Comparison of ENCODE assay signal across 20 mouse cellular contexts in the genomic region with DNA sequence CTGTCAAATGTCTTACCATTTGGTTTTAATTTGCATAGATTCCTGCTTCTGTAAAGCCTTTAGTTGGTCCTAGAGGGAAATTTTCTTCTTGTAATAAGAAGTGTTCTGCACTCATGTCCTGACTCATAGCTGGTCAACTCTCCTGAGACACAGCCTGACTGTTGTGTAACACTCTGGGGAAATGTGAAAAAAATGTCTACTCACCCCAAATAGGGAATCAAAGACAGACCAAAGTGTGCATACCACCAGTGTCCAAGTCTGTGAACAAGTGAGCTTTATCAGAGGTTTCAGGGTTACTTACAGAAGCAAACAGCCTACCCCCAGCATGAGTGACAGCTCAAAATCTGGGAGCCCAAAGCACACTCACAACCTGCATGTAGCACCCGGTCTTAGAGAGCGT. TPM values are rescaled to one million over a fixed set of nuclear protein-coding genes. Genes with fewer than 3 reads are reported as not detected.
DNase-seq lines count a peak whose midpoint lies in the region; ATAC-seq and TF ChIP-seq lines count a peak whose summit lies in the region.
"Had no signal": no experiment of that assay in that cellular context is flagged by ENCODE, and none has a peak within 500 bp of the region (broad histone marks: within the 10 kb centered on the region; RNA-seq: fewer than 3 reads in every experiment).

No protein-coding gene starts in this region.

- no peaks in the 10 kb centered on the region for H3K9me3 ChIP-seq in midbrain, postnatal 0 days (ENCODE audit: low read length)
- H3K9me3 ChIP-seq: forebrain, embryonic 13.5 days; G1E; hindbrain, embryonic 13.5 days; kidney, embryonic 15.5 days; midbrain, embryonic 12.5 days had no signal

- ATAC-seq in megakaryocyte progenitor cell, adult 5-6 weeks (replicated peaks; ENCODE audit: poor library complexity): peak; percentile 48
- no peak for ATAC-seq in midbrain, postnatal 0 days (ENCODE audit: low FRiP score)
- ATAC-seq: forebrain, embryonic 13.5 days had no signal

- no peak overlapping the region for H3K27ac ChIP-seq in liver, adult 2 months (replicated peaks; ENCODE audit: insufficient read depth, low read depth, low read length)
- peak overlapping the region; percentile 62 for H3K27ac ChIP-seq in bone marrow macrophage, adult 2 months (ENCODE audit: insufficient read depth, low read depth, low read length)
- H3K27ac ChIP-seq in midbrain, postnatal 0 days (ENCODE audit: low read depth, low read length): no peak overlapping the region
- H3K27ac ChIP-seq: forebrain, embryonic 13.5 days; hindbrain, embryonic 13.5 days; kidney, embryonic 15.5 days; midbrain, embryonic 12.5 days had no signal

- H3K4me2 ChIP-seq in midbrain, postnatal 0 days (ENCODE audit: low read depth, low read length, poor library complexity, severe bottlenecking): no peak overlapping the region
- H3K4me2 ChIP-seq: forebrain, embryonic 13.5 days; heart, embryonic 11.5 days; hindbrain, embryonic 13.5 days; kidney, embryonic 15.5 days; midbrain, embryonic 12.5 days had no signal

- no peaks in the 10 kb centered on the region for H3K36me3 ChIP-seq in liver, adult 2 months (ENCODE audit: control insufficient read depth, insufficient read depth, low read length)
- H3K36me3 ChIP-seq in midbrain, postnatal 0 days (ENCODE audit: insufficient read depth, low read length): no peaks in the 10 kb centered on the region
- H3K36me3 ChIP-seq: G1E; hindbrain, embryonic 13.5 days; kidney, embryonic 15.5 days; midbrain, embryonic 12.5 days had no signal

- no peaks in the 10 kb centered on the region for H3K27me3 ChIP-seq in liver, adult 2 months (ENCODE audit: control insufficient read depth, insufficient read depth, low read length)
- no peaks in the 10 kb centered on the region for H3K27me3 ChIP-seq in midbrain, postnatal 0 days (ENCODE audit: insufficient read depth, low read length)

- H3K4me3 ChIP-seq in liver, adult 2 months (ENCODE audit: insufficient read depth, low read depth, low read length): no peak overlapping the region
- H3K4me3 ChIP-seq in bone marrow macrophage, adult 2 months (ENCODE audit: insufficient read depth, low read length): no peak overlapping the region
- no peak overlapping the region for H3K4me3 ChIP-seq in midbrain, postnatal 0 days (ENCODE audit: low read depth, low read length)
- H3K4me3 ChIP-seq: forebrain, embryonic 13.5 days; hindbrain, embryonic 13.5 days; kidney, embryonic 15.5 days; midbrain, embryonic 12.5 days had no signal

- H3K79me2 ChIP-seq in liver, adult 2 months (ENCODE audit: control insufficient read depth, insufficient read depth, low read length): no peaks in the 10 kb centered on the region

- H3K9ac ChIP-seq in liver, adult 2 months (ENCODE audit: low read depth, low read length): no peak overlapping the region
- no peak overlapping the region for H3K9ac ChIP-seq in midbrain, postnatal 0 days (replicated peaks; ENCODE audit: low read length, poor library complexity, severe bottlenecking)
- H3K9ac ChIP-seq: forebrain, embryonic 13.5 days; hindbrain, embryonic 13.5 days; kidney, embryonic 15.5 days; midbrain, embryonic 12.5 days had no signal

- H3K4me1 ChIP-seq in liver, adult 2 months (ENCODE audit: control insufficient read depth, insufficient read depth, low read length): peaks cover 8% of the 10 kb centered on the region
- peaks cover 42% of the 10 kb centered on the region for H3K4me1 ChIP-seq in bone marrow macrophage, adult 2 months (ENCODE audit: control insufficient read depth, insufficient read depth, low read length)
- H3K4me1 ChIP-seq in midbrain, postnatal 0 days (ENCODE audit: insufficient read depth, low read length): no peaks in the 10 kb centered on the region

- WGBS in liver, adult 2 months: 93% methylated on average over 2 of the region's 2 CpGs
- 89% methylated on average over 2 of the region's 2 CpGs for WGBS in midbrain, postnatal 0 days

- no peak for TF ChIP-seq POLR2A in liver, adult 2 months (IDR thresholded peaks at IDR 0.05; ENCODE audit: extremely low read depth, insufficient read depth, low read length)
- TF ChIP-seq POLR2A in bone marrow macrophage, adult 2 months (IDR thresholded peaks at IDR 0.05; ENCODE audit: borderline replicate concordance, low read depth, low read length): no peak

- DNase-seq in liver, adult 2 months (ENCODE audit: extremely low read depth, low read depth, low spot score): peak; percentile 44
- DNase-seq in liver (no peak), 416B (ENCODE audit: low read depth) (peak; percentile 86)
- no peak for DNase-seq in midbrain, postnatal 0 days (ENCODE audit: low spot score)
- DNase-seq in kidney, postnatal 14 days: no peak
- DNase-seq in cerebellum, adult 11 months: no peak
- DNase-seq: adrenal gland, postnatal 14 days; cerebellum, postnatal 10 days; gastrocnemius, postnatal 25 days; heart, postnatal 14 days; retina, postnatal 1 day; thymus, postnatal 4 days had no signal

- no peak for TF ChIP-seq CTCF in liver, adult 2 months (IDR thresholded peaks at IDR 0.05; ENCODE audit: low read depth, low read length)
- no peak for TF ChIP-seq CTCF in bone marrow macrophage, adult 2 months (IDR thresholded peaks at IDR 0.05; ENCODE audit: low read depth, low read length)
- TF ChIP-seq CTCF in midbrain, postnatal 0 days (IDR thresholded peaks at IDR 0.05): no peak

RNA-seq across cellular contexts. Expression of gene Sema4a, which starts 4.1 kb away (rescaled TPM):
- 23.4 and 37.9 TPM in 2 replicates for total RNA-seq in liver, adult 2 months (2014; rRNA removed)
- polyA plus RNA-seq in liver, adult 2 months (2012; rRNA removed): 109 and 117 TPM in 2 replicates
- polyA plus RNA-seq in bone marrow macrophage, adult 2 months (2012; ENCODE audit: insufficient read depth, insufficient read length, missing spikeins): 178 and 180 TPM in 2 replicates
- total RNA-seq in megakaryocyte progenitor cell, adult 5-6 weeks (2015): 32.7 and 43.1 TPM in 2 replicates
- total RNA-seq in megakaryocyte progenitor cell, adult 5-6 weeks (2017): 25.9 and 39.4 TPM in 2 replicates
- 52.6 and 62.0 TPM in 2 replicates for total RNA-seq in midbrain, postnatal 0 days (2014; rRNA removed)
- polyA plus RNA-seq in midbrain, postnatal 0 days (2015; fragmentation: Nextera tagmentation; extraction: Ambion mirVana): 42.1 and 44.2 TPM in 2 replicates

RNA-seq across cellular contexts. Expression of gene Slc25a44, which starts 40.2 kb away (rescaled TPM):
- 26.1 and 28.1 TPM in 2 replicates for total RNA-seq in liver, adult 2 months (2014; rRNA removed)
- polyA plus RNA-seq in liver, adult 2 months (2012; rRNA removed): 57.0 and 60.9 TPM in 2 replicates
- 14.0 and 17.5 TPM in 2 replicates for polyA plus RNA-seq in bone marrow macrophage, adult 2 months (2012; ENCODE audit: insufficient read depth, insufficient read length, missing spikeins)
- 10.3 and 11.1 TPM in 2 replicates for total RNA-seq in megakaryocyte progenitor cell, adult 5-6 weeks (2015)
- 16.2 and 17.9 TPM in 2 replicates for total RNA-seq in megakaryocyte progenitor cell, adult 5-6 weeks (2017)
- total RNA-seq in midbrain, postnatal 0 days (2014; rRNA removed): 62.5 and 63.8 TPM in 2 replicates
- polyA plus RNA-seq in midbrain, postnatal 0 days (2015; fragmentation: Nextera tagmentation; extraction: Ambion mirVana): 35.9 and 38.7 TPM in 2 replicates

RNA-seq across cellular contexts. Expression of gene Lmna, which starts 44.6 kb away (rescaled TPM):
- total RNA-seq in liver, adult 2 months (2014; rRNA removed): 28.2 and 38.5 TPM in 2 replicates
- polyA plus RNA-seq in liver, adult 2 months (2012; rRNA removed): 41.0 and 44.7 TPM in 2 replicates
- polyA plus RNA-seq in bone marrow macrophage, adult 2 months (2012; ENCODE audit: insufficient read depth, insufficient read length, missing spikeins): 124 and 126 TPM in 2 replicates
- total RNA-seq in megakaryocyte progenitor cell, adult 5-6 weeks (2015): 2.3 and 2.6 TPM in 2 replicates
- 5.8 and 9.8 TPM in 2 replicates for total RNA-seq in megakaryocyte progenitor cell, adult 5-6 weeks (2017)
- 57.6 and 75.0 TPM in 2 replicates for total RNA-seq in midbrain, postnatal 0 days (2014; rRNA removed)
- polyA plus RNA-seq in midbrain, postnatal 0 days (2015; fragmentation: Nextera tagmentation; extraction: Ambion mirVana): 74.1 and 77.2 TPM in 2 replicates

RNA-seq across cellular contexts. Expression of gene Pmf1, which starts 55.0 kb away (rescaled TPM):
- total RNA-seq in liver, adult 2 months (2014; rRNA removed): 12.9 and 16.5 TPM in 2 replicates
- polyA plus RNA-seq in liver, adult 2 months (2012; rRNA removed): 59.0 and 68.1 TPM in 2 replicates
- polyA plus RNA-seq in bone marrow macrophage, adult 2 months (2012; ENCODE audit: insufficient read depth, insufficient read length, missing spikeins): 55.0 and 59.7 TPM in 2 replicates
- total RNA-seq in megakaryocyte progenitor cell, adult 5-6 weeks (2015): 161 and 165 TPM in 2 replicates
- 121 and 129 TPM in 2 replicates for total RNA-seq in megakaryocyte progenitor cell, adult 5-6 weeks (2017)
- 20.6 and 25.4 TPM in 2 replicates for total RNA-seq in midbrain, postnatal 0 days (2014; rRNA removed)
- polyA plus RNA-seq in midbrain, postnatal 0 days (2015; fragmentation: Nextera tagmentation; extraction: Ambion mirVana): 25.2 and 25.6 TPM in 2 replicates

Comparison
In these comparisons a context has a peak if more than half of its experiments do, and no peak if none do; other contexts are left out.
1. DNase-seq: peak in liver, adult 2 months (single experiment) and 416B (single experiment); none in liver (single experiment), midbrain, postnatal 0 days (single experiment), kidney, postnatal 14 days (single experiment) and cerebellum, adult 11 months (single experiment).